Mouse (Mus musculus) c-Kit-positive CD71-positive TER-119-negative erythroid progenitor cells, embryonic 14.5 days (primary cell): ENCODE results near the gene Axdnd1.

Source experiments
- DNase-seq: peaks from one replicate; pipeline ENCODE4 v3.0.0-alpha.2; 2013; ENCODE audit warnings: low read depth

Gene Axdnd1

GRCm38 (mm10) chr1:156420671-156421297 lies at the start of gene Axdnd1:
Axdnd1 (minus strand) TSS chr1:156421159.
- peak; percentile 76 for DNase-seq

GRCm38 (mm10) chr1:156470557-156470956 lies 49.6 kb upstream of the Axdnd1 start:
- DNase-seq, result no peak

GRCm38 (mm10) chr1:156468576-156468975 lies 47.6 kb upstream of the Axdnd1 start:
- no peak for DNase-seq

GRCm38 (mm10) chr1:156467655-156468255 lies 46.8 kb upstream of the Axdnd1 start:
- no peak for DNase-seq

- no peak for DNase-seq
These were observed 44.0 kb upstream of the Axdnd1 start for GRCm38 (mm10) chr1:156464963-156465362.

GRCm38 (mm10) chr1:156463981-156464853 lies 43.3 kb upstream of the Axdnd1 start:
- no peak for DNase-seq

- DNase-seq, result peak; percentile 32
These were observed 41.5 kb upstream of the Axdnd1 start for GRCm38 (mm10) chr1:156462273-156462991.

GRCm38 (mm10) chr1:156461036-156461435 lies 40.1 kb upstream of the Axdnd1 start:
- no peak for DNase-seq

- no peak for DNase-seq
These were observed 39.3 kb upstream of the Axdnd1 start for GRCm38 (mm10) chr1:156460216-156460615.

GRCm38 (mm10) chr1:156459690-156460089 lies 38.7 kb upstream of the Axdnd1 start:
- no peak for DNase-seq

- DNase-seq, result no peak
These were observed 37.6 kb upstream of the Axdnd1 start for GRCm38 (mm10) chr1:156458391-156459060.

GRCm38 (mm10) chr1:156455005-156455758 lies 34.2 kb upstream of the Axdnd1 start:
- DNase-seq, result no peak

- DNase-seq, result no peak
These were observed 33.4 kb upstream of the Axdnd1 start for GRCm38 (mm10) chr1:156454384-156454783.

GRCm38 (mm10) chr1:156453876-156454275 lies 32.9 kb upstream of the Axdnd1 start:
- no peak for DNase-seq

GRCm38 (mm10) chr1:156450478-156450877 lies 29.5 kb upstream of the Axdnd1 start:
- no peak for DNase-seq

- DNase-seq, result no peak
These were observed 28.7 kb upstream of the Axdnd1 start for GRCm38 (mm10) chr1:156449691-156450090.

- no peak for DNase-seq
These were observed 28.1 kb upstream of the Axdnd1 start for GRCm38 (mm10) chr1:156449089-156449488.

- no peak for DNase-seq
These were observed 24.1 kb upstream of the Axdnd1 start for GRCm38 (mm10) chr1:156445049-156445448.

- DNase-seq, result no peak
These were observed 21.8 kb upstream of the Axdnd1 start for GRCm38 (mm10) chr1:156442776-156443175.

- no peak for DNase-seq
These were observed 21.3 kb upstream of the Axdnd1 start for GRCm38 (mm10) chr1:156442266-156442665.

- no peak for DNase-seq
These were observed 16.8 kb upstream of the Axdnd1 start for GRCm38 (mm10) chr1:156437726-156438125.
